Mouse (Mus musculus) heart, adult 2 months (tissue): Measurements from ENCODE around the gene Zfp446.

Experiments
- CTCF ChIP-seq: fragments of 200-600 bp; IDR thresholded peaks from 2 replicates; pipeline ENCODE4 v1.8.1; 2022; ENCODE audit warnings: antibody characterized with exemption, mild to moderate bottlenecking, moderate library complexity
- POLR2A ChIP-seq: fragments of 200-500 bp; IDR thresholded peaks from 2 replicates; pipeline ENCODE4 v1.6.1; 2011; ENCODE audit warnings: mild to moderate bottlenecking, low read depth, low read length, control low read depth; ENCODE audit not compliant: insufficient read depth

GRCm38 (mm10) chr7:12959718-12960117 lies 17.9 kb upstream of the Zfp446 start:
- TF ChIP-seq CTCF: no peak
- TF ChIP-seq POLR2A: no peak
